Mouse (Mus musculus) intestine, postnatal 0 days (tissue): Measurements from ENCODE around the gene Gtsf1l. TPM values are rescaled to one million over a fixed set of nuclear protein-coding genes. Genes with fewer than 3 reads are reported as not detected.
A peak's percentile ranks its signal among the peaks of the same experiment; 100 is the strongest.

Source experiments
- ATAC-seq: fragments of 200-750 bp; cut with Nextera tagmentation; 2 replicates; pipeline ENCODE4 v1.8.0; 2017; ENCODE audit warnings: mild to moderate bottlenecking, moderate TSS enrichment, moderate library complexity
- H3K27ac ChIP-seq: fragments of 300-500 bp; sonication (generic); 2 replicates; pipeline ENCODE4 v1.5.1; 2014; ENCODE audit warnings: mild to moderate bottlenecking, low read depth, low read length, moderate library complexity
- H3K27me3 ChIP-seq: fragments of 300-500 bp; sonication (generic); replicated peaks from 2 replicates; pipeline ENCODE4 v1.6.1; 2014; ENCODE audit warnings: low read length, mixed read lengths; ENCODE audit not compliant: control insufficient read depth, insufficient read depth
- H3K36me3 ChIP-seq: fragments of 300-500 bp; sonication (generic); 2 replicates; pipeline ENCODE4 v1.6.1; 2014; ENCODE audit warnings: mild to moderate bottlenecking, moderate library complexity; ENCODE audit not compliant: control insufficient read depth, insufficient read depth
- H3K4me1 ChIP-seq: fragments of 300-500 bp; sonication (generic); replicated peaks from 2 replicates; pipeline ENCODE4 v1.6.1; 2014; ENCODE audit warnings: antibody characterized with exemption, low read length, mixed read lengths; ENCODE audit not compliant: control insufficient read depth, insufficient read depth
- H3K4me2 ChIP-seq: fragments of 300-500 bp; sonication (generic); replicated peaks from 2 replicates; pipeline ENCODE4 v1.6.1; 2014; ENCODE audit warnings: low read depth, mild to moderate bottlenecking, moderate library complexity
- H3K4me3 ChIP-seq: fragments of 300-500 bp; sonication (generic); 2 replicates; pipeline ENCODE4 v1.5.1; 2014; ENCODE audit warnings: low read depth, low read length
- H3K9ac ChIP-seq: fragments of 300-500 bp; sonication (generic); 2 replicates; pipeline ENCODE4 v1.6.1; 2014; ENCODE audit warnings: mild to moderate bottlenecking, low read depth, low read length
- H3K9me3 ChIP-seq: fragments of 300-500 bp; sonication (generic); 2 replicates; pipeline ENCODE4 v1.6.1; 2016; ENCODE audit warnings: mixed run types; ENCODE audit not compliant: control insufficient read depth
- CTCF ChIP-seq: sonication (generic); IDR thresholded peaks from 2 replicates; pipeline ENCODE4 v1.5.1; 2016; ENCODE audit warnings: low read depth, mild to moderate bottlenecking, control low read depth, antibody characterized with exemption, moderate library complexity
- WGBS: fragments of 180-500 bp; shearing (Covaris S2); extraction: QIAGEN DNeasy Blood & Tissue Kit; methylation state at CpG from one replicate; pipeline ENCODE4 v1.1.7; 2014; 5-methylcytosine and 5-hydroxymethylcytosine counted together
- polyA plus RNA-seq: library from polyadenylated mRNA; unstranded; fragments of >200 nt; fragmentation: Nextera tagmentation; extraction: Ambion mirVana; gene quantifications from 2 replicates; pipeline ENCODE4 v1.2.1, GENCODE M21; 2015

The Gtsf1l gene
- polyA plus RNA-seq, 1 experiment from 2014 or later, result not detected

- WGBS, result 49% methylated on average over 18 of the region's 18 CpGs
Measured at GRCm38 (mm10) chr2:163102900-163103653, 15.4 kb upstream of the Gtsf1l start.

DNA sequence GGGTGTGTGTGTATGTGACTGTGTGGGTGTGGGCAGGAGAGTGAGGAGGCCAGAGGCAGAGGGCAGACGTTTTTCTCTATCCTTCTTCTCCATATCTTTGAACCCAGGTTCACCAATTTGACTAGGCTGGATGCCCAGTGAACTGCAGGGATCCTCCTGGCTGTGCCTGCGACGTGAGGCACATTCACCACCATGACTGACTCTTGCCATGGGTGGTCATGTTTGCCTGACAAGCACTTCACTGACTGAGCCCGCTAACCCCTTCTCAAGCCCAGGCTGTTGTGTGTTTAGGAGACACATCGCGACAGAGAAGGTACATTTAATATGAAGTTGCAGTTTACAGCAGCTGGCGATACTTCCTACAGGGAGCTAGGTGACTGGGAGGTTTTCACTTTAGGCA, 14.6 kb upstream of the Gtsf1l start:
- WGBS, result 59% methylated on average over 7 of the region's 7 CpGs
- ATAC-seq, result no peak
- TF ChIP-seq CTCF, result no peak

More at GRCm38 (mm10) chr2:163102900-163103653, 15.4 kb upstream of the Gtsf1l start:
- no peaks in the 10 kb centered on the region for H3K4me1 ChIP-seq
- H3K27me3 ChIP-seq, result no peaks in the 10 kb centered on the region
- TF ChIP-seq CTCF, result no peak
- H3K4me2 ChIP-seq, result no peak overlapping the region
- ATAC-seq, result no peak
- no peaks in the 10 kb centered on the region for H3K9me3 ChIP-seq
- no peak overlapping the region for H3K9ac ChIP-seq
- no peak overlapping the region for H3K4me3 ChIP-seq
- H3K27ac ChIP-seq, result no peak overlapping the region
- H3K36me3 ChIP-seq, result no peaks in the 10 kb centered on the region

GRCm38 (mm10) chr2:163101646-163102203, 14.1 kb upstream of the Gtsf1l start:
- H3K9me3 ChIP-seq, result no peaks in the 10 kb centered on the region
- peak; percentile 90 for TF ChIP-seq CTCF
- no peak overlapping the region for H3K27ac ChIP-seq
- no peak overlapping the region for H3K4me2 ChIP-seq
- H3K4me1 ChIP-seq, result no peaks in the 10 kb centered on the region
- H3K4me3 ChIP-seq, result no peak overlapping the region
- 11% methylated on average over 10 of the region's 10 CpGs for WGBS
- 0 out of 2 replicates have a peak, but pooled peaks have one; percentile 8 for ATAC-seq
- no peak overlapping the region for H3K9ac ChIP-seq
- H3K27me3 ChIP-seq, result no peaks in the 10 kb centered on the region
- no peaks in the 10 kb centered on the region for H3K36me3 ChIP-seq

More for the DNA sequence above, 14.6 kb upstream of the Gtsf1l start:
- Histone ChIP-seq H3K9ac (no peak overlapping the region), H3K27me3 (no peaks in the 10 kb centered on the region), H3K36me3 (no peaks in the 10 kb centered on the region), H3K4me3 (no peak overlapping the region), H3K4me2 (no peak overlapping the region), H3K4me1 (no peaks in the 10 kb centered on the region), H3K27ac (no peak overlapping the region), H3K9me3 (no peaks in the 10 kb centered on the region)

GRCm38 (mm10) chr2:163100551-163100950, 12.9 kb upstream of the Gtsf1l start:
- 44% methylated on average over 5 of the region's 5 CpGs for WGBS
- H3K9ac ChIP-seq, result no peak overlapping the region
- no peak overlapping the region for H3K27ac ChIP-seq
- H3K36me3 ChIP-seq, result no peaks in the 10 kb centered on the region
- H3K9me3 ChIP-seq, result no peaks in the 10 kb centered on the region
- no peak overlapping the region for H3K4me3 ChIP-seq
- no peaks in the 10 kb centered on the region for H3K27me3 ChIP-seq
- no peak overlapping the region for H3K4me2 ChIP-seq
- H3K4me1 ChIP-seq, result no peaks in the 10 kb centered on the region
- ATAC-seq, result no peak
- TF ChIP-seq CTCF, result no peak

DNA sequence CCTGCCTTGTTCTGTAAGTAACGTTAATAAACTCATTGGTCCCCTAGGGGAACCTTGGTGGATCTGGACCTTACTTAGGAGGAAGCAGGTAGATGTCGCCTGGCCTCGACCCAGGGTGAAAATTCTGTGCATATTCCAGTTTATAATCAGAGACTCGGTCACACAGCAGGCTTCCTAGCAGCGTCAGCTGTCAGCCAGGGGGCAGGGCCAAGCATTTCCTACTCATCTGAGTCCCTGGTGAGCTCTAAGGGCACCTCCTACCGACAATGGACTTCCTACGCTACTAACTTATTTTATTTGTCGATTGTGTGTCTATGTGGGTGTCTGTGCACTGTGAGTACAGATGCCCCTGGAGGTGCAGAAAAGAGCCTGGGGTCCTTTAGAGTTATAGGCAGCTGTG, 12.3 kb upstream of the Gtsf1l start:
- Histone ChIP-seq H3K27ac (no peak overlapping the region), H3K9ac (no peak overlapping the region), H3K36me3 (no peaks in the 10 kb centered on the region), H3K4me3 (no peak overlapping the region), H3K27me3 (no peaks in the 10 kb centered on the region), H3K9me3 (no peaks in the 10 kb centered on the region), H3K4me2 (no peak overlapping the region), H3K4me1 (no peaks in the 10 kb centered on the region)
- no peak for TF ChIP-seq CTCF
- WGBS, result 51% methylated on average over 8 of the region's 8 CpGs
- no peak for ATAC-seq

- no peak for TF ChIP-seq CTCF
- no peak for ATAC-seq
- 40% methylated on average over 3 of the region's 3 CpGs for WGBS
Measured at GRCm38 (mm10) chr2:163095784-163096183, 8.1 kb upstream of the Gtsf1l start.

More at GRCm38 (mm10) chr2:163095784-163096183, 8.1 kb upstream of the Gtsf1l start:
- no peaks in the 10 kb centered on the region for H3K9me3 ChIP-seq
- no peaks in the 10 kb centered on the region for H3K36me3 ChIP-seq
- no peaks in the 10 kb centered on the region for H3K27me3 ChIP-seq
- H3K4me3 ChIP-seq, result no peak overlapping the region
- no peak overlapping the region for H3K4me2 ChIP-seq
- no peak overlapping the region for H3K27ac ChIP-seq
- no peak overlapping the region for H3K9ac ChIP-seq
- H3K4me1 ChIP-seq, result no peaks in the 10 kb centered on the region
